Mouse (Mus musculus): ENCODE measurements around the gene 1700037H04Rik.
A peak's percentile ranks its signal among the peaks of the same experiment; 100 is the strongest.

The 1700037H04Rik gene

GRCm38 (mm10) chr2:131145121-131145520 lies 14.8 kb downstream of the 1700037H04Rik start:
- DNase-seq, result no peak

GRCm38 (mm10) chr2:131143007-131143780 lies 16.7 kb downstream of the 1700037H04Rik start:
- no peak for DNase-seq

GRCm38 (mm10) chr2:131142592-131142991 lies 17.3 kb downstream of the 1700037H04Rik start:
- DNase-seq, result peak; percentile 91

- no peak for DNase-seq
Observed at GRCm38 (mm10) chr2:131141336-131141986, 18.4 kb downstream of the 1700037H04Rik start.

GRCm38 (mm10) chr2:131140533-131140905 lies 19.4 kb downstream of the 1700037H04Rik start:
- no peak for DNase-seq

- peak; percentile 60 for DNase-seq
Observed at GRCm38 (mm10) chr2:131139886-131140532, 19.9 kb downstream of the 1700037H04Rik start.

DNA sequence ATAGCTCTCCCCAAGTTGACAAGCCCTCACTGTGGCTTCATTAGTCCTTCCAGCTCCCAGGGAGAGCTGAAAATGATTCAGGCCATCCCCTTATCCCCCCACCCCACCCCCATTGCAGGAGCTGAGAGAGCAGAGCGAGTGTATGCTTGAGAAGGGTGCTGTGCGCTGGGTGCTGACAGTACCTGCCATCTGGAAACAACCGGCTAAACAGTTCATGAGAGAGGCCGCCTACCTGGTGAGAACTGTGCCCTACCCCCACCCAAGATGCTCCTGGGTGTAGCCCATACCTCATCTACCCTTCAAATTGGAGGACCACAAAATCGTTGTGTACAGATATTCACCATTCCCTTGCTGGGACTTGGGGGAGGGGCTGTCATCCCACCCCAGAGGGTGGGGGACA lies 20.6 kb downstream of the 1700037H04Rik start:
- peak; percentile 5 for DNase-seq

- DNase-seq, result peak; percentile 5
Observed at GRCm38 (mm10) chr2:131138760-131139159, 21.1 kb downstream of the 1700037H04Rik start.

DNA sequence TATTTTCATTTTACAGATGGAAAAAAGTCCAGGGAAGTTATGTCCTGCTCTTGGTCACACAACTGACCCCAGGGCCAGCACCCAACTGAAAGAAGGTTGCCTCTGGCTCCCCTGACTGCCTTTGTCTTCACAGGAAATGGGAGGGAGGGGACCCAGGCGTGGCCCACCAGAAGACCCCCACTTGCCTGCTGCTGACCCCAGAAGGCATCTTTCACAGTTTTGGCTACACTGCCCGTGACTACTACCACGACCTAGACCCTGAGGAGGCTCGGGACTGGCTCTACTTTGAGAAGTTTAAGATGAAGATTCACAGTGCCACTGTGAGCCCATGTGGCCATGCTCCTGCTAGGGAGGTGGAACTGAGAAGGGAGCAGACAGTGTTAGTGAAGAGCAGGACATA lies 21.6 kb downstream of the 1700037H04Rik start:
- DNase-seq, result peak; percentile 3

- peak; percentile 4 for DNase-seq
Observed at GRCm38 (mm10) chr2:131135521-131136139, 24.3 kb downstream of the 1700037H04Rik start.

GRCm38 (mm10) chr2:131134826-131135400 lies 25.0 kb downstream of the 1700037H04Rik start:
- peak; percentile 11 for DNase-seq

- peak; percentile 65 for DNase-seq
Observed at GRCm38 (mm10) chr2:131134381-131134780, 25.5 kb downstream of the 1700037H04Rik start.

GRCm38 (mm10) chr2:131132930-131133547 lies 26.8 kb downstream of the 1700037H04Rik start, which contains the start of gene Gm11037:
TSS of gene Gm11037 (plus strand) at chr2:131133497.
- DNase-seq, result peak; percentile 2

DNA sequence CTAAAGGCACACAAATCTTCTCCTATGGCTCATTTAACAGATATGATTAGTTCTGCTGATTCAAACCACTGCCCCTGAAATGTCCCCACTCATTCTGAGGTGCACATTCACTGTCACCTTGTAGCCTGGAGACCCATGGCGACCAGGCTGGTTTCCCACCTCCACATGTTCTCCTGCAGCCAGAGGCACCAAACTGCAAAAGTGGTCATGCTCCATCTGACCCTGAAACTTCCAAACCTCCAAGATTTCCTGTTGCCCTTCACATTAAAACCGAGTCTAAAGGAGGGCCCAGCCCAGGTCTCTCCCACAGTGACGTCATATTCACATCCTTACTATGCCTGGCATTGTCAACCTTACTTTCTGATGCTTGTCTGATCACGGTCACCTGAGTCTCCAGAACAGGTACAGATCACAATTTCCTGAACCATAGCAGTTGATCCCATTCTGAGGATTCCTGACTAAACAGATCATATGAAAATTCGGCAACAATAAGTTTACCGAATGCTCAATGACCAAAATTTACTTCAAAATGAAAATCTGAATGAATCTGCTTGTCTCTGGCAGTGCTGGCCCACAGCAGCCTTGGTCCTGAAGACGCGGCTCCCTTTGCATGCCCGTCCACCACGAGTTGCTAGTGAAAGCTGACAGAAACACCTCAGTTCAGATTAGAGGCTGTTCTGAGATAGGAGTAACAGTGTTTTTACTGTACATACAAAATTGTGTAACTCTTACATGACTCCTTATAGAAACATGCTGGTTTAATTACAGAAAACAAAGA lies 27.6 kb downstream of the 1700037H04Rik start:
- DNase-seq, result peak; percentile 3

- peak; percentile 4 for DNase-seq
Observed at GRCm38 (mm10) chr2:131130849-131131248, 29.0 kb downstream of the 1700037H04Rik start.

DNA sequence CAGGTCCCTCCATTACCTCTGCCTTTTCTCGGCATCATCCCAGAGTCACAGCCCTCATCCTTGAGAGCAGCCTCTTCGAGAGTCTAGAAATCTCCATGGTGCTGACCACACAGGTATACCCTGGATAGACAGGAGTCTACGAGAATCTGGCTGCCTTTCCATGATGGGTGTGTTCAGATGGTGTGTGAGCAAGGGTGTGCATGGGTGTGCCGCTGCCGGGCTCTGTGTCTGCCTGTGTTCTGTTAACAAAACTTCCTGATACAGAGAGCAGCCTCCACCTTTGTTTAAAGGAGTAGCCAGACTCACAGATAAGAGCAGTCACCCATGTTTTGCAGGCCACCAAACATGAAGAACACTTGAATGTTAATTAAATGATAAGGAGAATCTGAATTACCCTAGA lies 30.0 kb downstream of the 1700037H04Rik start:
- peak; percentile 6 for DNase-seq

DNA sequence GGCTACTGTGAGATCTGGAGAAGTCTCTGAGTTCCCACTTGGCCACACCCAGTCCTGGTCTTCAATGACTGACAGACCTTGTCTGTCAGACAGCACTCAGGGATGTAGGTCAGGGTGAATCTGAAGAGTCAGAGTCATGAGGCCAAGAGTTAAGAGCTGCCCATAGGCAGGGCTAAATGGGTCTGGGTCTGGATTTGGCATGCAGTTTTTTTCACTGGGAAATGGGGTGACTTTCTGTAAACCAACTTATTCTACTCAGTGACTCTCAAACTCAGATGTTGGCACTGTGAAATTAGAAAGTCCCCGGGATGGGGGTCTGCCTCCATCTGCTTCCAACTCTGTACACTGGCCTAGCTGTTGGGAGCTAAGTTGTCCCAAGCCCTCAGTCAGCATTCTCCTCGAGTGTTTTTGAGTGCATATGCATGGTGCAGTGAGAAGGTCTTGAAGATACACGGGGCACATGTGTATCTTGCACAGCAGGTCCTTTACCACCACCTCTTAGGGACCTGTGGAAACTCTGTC lies 31.2 kb downstream of the 1700037H04Rik start:
- DNase-seq, result no peak

- peak; percentile 23 for DNase-seq
Observed at GRCm38 (mm10) chr2:131128211-131128610, 31.7 kb downstream of the 1700037H04Rik start.

DNA sequence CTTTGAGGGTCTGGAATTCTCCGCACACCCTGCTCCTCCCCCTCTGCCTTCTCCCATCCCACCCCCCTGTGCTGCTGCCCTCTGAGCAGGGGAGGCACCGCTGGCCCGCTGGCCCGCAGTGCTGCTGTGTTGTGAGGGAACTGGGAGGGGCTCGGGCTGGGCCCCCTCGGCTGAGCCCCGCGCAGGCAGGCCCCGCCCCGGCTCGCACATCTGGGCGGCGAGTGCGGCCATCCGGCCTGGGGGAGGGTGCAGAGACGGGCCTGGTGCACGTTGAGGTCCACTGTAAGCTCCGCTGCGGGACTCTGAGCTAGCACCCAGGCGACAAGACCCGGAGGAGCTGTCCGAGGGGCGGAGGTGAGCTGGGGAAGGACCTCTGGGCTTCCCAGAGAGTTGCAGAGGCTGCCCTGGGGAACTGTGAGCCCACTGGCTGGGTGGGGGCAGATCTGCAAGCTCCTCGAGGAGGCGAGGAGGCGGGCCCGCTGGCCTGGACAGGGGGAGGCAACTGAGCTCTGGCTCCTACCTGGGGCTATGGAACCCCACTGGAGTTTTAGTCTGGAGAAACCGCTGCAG lies 32.6 kb downstream of the 1700037H04Rik start, which contains the start of gene Hspa12b:
Gene Hspa12b (plus strand): TSS at position 120 of the 570 bp plus-strand sequence.
- DNase-seq, result peak; percentile 87

DNA sequence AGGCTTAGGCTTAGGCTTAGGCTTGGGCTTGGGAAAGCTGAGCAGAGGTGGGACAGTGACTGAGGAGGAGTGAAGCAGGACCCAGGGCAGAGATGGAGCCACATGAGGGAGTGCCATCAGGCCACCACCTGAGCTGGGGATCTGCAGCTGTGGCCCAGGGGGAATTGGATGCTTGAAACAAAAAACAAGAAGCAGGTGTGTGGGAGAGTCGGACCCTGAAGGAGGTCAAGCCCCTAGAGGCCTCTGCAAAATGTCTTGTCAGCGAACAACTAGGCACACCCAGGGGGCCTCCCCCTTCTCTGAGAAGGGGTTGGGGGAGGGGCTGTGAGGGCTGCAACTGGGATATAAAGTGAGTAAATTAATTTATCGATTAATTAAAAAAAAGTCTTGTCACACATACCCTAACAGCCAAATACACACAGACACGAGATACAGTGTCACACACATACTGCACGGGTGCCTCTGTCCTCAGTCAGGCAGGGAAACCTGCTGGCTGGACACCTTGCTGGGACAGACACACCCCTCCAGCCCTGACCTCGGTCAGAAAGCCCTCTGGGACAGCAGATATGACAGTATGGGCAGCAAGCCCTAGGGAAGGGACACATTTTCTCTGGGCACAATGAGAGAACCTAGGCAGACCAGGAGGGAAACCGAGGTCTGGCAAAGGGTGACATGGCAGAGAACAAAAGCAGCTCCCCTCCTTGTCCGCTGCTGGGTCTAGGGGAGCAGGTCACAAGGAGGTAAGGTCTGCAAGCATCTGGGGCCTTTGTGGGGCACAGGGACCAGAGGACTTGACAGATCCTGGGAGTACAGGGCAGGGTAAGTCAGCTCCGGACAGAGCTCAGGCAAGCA lies 33.7 kb downstream of the 1700037H04Rik start:
- no peak for DNase-seq

All from kidney, postnatal 10 days (tissue).